Mouse (Mus musculus) lung, postnatal 25 days (tissue): Measurements from ENCODE around the gene Slc24a3.
A peak's percentile ranks its signal among the peaks of the same experiment; 100 is the strongest.

Source experiments
- DNase-seq: peaks from one replicate; pipeline ENCODE4 v3.0.0; 2022; ENCODE audit warnings: low spot score

Slc24a3 gene

GRCm38 (mm10) chr2:145213587-145213986 is 46.0 kb downstream of the Slc24a3 start:
- no peak for DNase-seq

DNA sequence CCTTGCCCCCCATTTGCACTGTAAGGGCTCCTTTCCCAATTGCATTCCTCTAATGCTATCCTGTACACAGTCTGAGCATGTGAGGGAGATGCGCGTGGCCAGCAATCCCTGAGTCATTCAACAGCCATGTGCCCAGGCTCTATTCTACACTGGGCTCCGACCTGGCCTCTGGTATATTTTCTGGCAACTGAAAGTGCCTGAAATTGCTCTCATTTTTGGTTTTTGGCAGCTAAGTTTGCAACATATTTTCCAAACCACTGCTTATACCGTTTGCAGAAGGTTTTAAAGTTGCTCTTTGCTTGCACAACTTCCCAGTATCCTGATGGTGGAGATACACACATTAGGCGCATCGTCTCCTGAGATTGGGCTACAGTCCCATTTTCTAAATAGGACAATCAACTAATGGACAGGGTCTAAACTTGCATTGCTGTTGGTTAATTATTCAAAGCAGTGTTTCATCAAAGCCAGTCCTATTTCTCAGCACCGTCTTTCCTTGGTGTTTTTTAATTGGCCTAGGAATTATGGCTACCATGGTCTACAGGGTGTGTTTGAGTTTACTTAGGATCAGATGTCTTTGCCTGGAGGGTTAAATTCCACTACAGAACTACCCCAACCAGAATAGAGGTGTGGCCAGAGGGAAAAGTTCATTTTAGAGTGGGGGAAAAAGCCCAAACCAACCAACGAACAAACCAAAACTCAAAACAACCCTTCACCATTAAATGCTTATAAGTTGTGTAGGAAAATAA is 46.7 kb downstream of the Slc24a3 start:
- DNase-seq: no peak

GRCm38 (mm10) chr2:145216580-145216979 is 49.0 kb downstream of the Slc24a3 start:
- DNase-seq: no peak

DNA sequence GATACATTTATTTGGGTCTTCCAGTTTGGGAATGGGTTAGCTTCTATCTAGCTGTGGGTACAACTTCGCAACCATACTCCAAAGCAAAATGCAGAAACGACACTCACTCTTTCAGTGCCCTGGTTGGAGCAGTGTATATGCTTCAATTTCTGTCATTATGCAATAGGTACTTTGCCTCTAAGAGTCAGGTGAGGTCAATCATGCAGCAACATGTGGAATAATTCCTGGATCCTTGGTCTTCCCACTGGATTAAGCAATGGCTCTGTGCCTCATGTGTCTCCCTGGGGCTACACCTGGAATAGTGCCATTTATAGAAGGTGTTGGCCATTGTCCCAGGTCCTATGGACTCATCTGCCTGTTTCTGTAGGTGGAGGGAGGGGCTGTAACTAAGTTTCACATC is 49.9 kb downstream of the Slc24a3 start:
- DNase-seq: no peak

DNA sequence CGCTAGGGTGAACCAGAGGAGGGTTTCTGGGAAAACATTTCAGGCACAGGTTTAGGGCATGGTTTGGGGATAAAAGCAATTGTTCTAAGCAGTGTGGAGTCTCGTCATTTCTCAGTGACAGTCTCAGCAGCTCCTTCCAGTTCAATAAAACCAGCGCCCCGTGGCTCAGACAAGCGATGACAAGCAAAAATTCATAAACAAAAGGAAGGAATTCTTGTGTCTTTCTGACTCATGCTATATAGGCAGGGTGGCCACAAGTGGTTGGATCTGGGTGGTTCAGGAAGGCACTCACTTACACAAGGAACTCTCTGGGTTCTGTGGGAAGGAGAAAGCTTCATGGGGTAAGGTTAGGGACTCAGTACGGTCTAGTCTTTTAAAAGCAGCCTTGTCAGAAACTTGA is 51.7 kb downstream of the Slc24a3 start:
- DNase-seq: no peak

GRCm38 (mm10) chr2:145223646-145224045 is 56.1 kb downstream of the Slc24a3 start:
- DNase-seq: no peak

- no peak for DNase-seq
Observed at GRCm38 (mm10) chr2:145225640-145226039, 58.1 kb downstream of the Slc24a3 start.

DNA sequence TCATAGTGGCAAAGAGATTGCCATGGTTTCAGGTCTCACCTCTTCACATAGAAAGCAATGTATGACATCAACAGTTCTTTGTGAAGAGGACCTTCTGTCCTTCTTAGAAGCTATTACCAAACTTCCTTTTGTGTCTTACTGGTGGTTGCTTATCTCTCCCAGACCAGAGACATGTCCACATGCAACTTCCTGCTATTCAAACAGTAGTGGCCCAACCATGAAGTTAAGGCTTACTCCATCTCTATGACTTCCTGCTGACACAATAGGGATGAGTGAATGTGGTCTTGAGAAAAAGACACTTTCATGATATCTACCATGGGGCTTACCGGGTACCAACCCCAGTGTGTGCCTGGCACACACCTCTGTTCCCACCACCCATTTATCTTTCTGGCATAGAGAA is 58.5 kb downstream of the Slc24a3 start:
- peak; percentile 26 for DNase-seq

GRCm38 (mm10) chr2:145227351-145227750 is 59.8 kb downstream of the Slc24a3 start:
- no peak for DNase-seq

DNA sequence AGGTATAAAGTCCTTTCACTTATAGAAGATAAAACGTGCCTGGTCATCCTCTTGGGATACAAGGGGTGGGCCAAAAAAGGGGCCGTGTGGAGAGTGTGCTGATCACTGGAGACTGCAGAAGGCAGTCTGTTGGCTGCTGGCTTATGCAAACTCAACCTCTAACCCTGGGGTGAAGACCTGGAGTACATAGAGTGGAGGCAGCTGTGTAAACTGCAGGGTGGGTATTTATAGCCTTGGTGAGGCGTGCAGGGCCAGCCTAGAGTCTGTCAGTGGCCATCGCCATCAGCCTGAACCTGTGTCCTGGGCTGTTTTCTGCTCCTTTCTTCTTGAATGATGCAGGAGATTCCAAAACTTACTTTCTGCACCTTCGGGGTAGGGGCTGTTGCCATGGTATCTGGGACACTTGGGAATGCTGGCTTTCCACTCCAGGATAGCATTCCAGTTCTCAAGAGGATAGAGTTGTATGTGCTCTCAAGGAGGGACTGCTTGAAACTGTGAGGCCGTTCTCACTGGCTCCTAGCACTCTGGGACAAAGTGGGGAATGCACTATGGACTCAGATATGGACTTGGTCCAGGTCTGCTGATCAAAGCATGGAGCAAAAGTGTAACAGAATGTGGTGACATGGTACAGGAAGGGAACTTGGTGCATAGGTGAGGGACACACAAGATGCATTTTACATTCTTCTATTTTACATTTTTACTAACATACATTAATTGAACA is 65.4 kb downstream of the Slc24a3 start:
- peak; percentile 62 for DNase-seq

DNA sequence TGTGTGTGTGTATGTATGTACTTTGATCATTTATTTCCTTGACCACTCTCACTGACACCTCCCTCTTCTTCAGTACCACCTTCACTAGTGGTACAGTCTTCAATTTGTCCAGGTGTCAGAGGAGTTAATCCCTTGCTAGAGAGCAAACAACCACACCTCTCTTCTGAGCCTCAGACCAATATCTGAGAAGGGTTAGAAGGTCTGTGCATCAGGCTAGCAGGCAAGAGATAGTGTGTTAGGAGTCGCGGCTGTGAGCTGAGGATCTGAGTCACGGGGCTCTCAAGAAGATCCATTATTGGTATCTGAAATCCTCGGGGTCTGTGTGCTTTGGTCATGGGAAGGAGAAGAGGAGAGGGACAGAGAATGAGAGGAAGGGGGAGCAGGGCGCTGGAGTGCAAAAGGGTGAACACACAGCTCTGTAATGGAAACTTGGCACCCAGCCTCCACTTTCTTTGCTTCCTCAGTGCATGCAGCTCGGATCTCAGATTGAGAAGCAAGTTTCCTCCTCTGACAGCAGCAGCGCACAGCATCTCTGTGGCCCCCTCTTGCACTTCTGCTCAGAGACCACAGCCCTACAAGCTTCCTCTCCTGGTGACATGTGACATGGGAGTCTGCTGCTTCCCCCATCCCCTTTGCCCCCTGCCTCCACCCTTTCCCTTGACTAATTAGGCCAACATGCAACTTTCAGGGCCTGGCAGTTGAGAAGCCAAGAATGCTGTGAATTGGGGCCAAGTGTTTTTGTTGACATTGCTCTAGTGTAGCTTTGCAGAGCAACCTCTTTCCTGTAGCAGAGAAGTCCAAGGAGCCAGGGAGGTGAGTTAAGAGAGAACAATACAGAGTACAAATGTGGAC is 66.2 kb downstream of the Slc24a3 start:
- peak; percentile 76 for DNase-seq

GRCm38 (mm10) chr2:145246384-145246783 is 78.8 kb downstream of the Slc24a3 start:
- no peak for DNase-seq

GRCm38 (mm10) chr2:145248185-145248584 is 80.6 kb downstream of the Slc24a3 start:
- DNase-seq: no peak

GRCm38 (mm10) chr2:145257332-145257731 is 89.8 kb downstream of the Slc24a3 start:
- DNase-seq: peak; percentile 60

GRCm38 (mm10) chr2:145257855-145258254 is 90.3 kb downstream of the Slc24a3 start:
- DNase-seq: peak; percentile 36

GRCm38 (mm10) chr2:145260574-145260973 is 93.0 kb downstream of the Slc24a3 start:
- no peak for DNase-seq

DNA sequence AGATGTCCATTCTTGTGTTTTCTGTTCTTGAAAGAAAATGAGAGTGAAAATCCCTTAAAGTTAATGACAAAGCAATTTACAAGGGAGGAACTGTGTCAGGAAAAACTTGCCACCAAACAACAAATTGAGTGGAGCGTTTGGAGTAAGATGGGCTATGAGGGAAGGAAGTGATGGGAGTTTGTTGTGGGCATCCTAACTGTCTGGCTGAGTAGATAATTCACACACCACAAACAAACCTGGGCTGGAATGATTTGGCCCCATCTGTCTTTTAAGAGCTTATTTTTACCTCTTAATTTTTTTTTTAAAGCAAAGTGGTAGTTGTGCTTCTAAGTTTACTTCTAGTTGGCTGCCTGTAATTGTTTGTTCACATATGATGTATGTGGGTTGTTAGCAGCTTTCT is 94.6 kb downstream of the Slc24a3 start:
- DNase-seq: no peak

DNA sequence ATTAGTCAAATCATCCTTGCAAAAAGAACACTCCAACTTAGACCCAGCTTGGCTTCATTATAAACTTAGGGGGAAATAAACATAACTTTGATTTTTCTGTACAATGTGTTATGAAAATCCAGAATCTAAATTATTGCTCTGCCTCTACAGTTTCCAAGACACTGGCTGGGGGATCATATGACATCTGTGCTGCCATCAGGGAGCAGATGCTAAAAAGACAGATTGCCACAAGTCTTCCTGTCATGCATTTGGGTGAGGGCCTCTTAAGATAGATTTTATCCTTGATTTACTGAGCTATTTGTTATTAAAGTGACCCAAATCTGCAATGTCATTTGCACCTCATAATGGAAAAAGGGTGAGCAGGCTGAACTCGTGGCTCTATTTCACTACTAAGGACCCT is 99.2 kb downstream of the Slc24a3 start:
- no peak for DNase-seq

DNA sequence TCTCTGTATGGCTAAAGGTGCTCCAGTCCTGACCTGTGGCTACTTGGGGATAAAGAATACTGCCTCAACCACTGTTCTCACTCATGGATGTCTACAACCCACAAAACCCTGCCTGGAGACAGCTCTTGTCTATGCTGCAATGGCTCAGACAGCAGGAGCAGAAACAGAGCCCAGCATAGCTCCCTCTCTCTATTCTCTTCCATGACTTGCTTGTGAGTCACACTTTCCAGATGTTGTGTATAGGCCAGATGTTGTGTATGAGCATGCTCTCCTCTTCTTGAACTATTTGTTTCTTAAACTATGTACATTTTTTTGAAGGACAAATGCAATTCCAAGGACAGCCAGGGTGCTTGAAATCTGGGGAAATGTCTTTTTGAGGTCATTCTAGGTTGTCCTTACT is 101.4 kb downstream of the Slc24a3 start:
- DNase-seq: no peak

- DNase-seq: no peak
Observed at GRCm38 (mm10) chr2:145269410-145269809, 101.9 kb downstream of the Slc24a3 start.

DNA sequence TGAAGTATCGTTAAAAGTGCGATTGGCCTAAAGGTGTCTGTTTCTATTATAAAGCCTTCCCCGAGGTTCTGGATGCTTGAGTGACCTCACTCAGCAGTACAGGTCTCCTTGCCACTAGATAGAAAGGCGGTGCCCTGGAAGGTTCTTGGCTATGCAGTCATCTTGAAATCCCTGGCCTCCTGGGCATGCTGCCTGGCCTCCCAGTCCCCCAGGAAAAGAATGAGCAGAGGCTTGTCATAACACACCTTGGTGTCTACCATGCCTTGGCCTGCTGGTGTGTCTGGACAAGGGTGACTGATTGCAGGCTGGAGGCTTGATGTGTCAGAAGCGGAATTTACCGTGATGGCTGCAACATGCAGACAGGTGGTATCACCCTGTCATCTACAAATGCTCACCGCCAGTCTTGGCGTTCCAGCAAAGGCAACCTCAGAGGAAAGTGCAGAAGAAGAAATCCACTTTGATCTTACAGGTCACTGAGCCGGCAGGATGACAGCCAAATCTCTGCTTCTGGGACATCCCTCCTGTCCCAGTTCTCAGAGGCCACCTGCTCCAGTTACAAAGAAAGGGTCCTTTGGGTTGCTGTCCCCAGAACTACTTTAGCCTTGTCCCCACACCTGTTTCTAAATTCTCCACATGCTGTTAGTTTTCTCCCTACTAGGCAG is 106.6 kb downstream of the Slc24a3 start:
- DNase-seq: no peak

DNA sequence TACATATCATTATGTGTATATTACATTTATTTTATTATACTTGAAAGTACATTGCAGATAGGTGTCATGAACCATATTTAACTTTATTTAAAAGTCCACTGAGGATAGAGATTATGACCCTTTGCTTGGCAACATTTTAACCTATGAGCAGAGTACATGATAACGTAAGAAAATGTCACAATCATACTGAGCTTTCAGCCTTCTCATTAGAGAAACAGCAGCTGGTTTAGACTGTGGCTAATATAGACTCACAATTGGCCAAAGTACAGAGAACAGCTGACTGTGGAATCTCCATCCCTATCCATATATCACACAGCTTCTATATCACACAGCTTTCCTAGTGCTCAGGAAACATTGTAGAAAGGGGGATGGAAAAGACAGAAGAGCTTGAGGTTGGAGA is 111.8 kb downstream of the Slc24a3 start:
- DNase-seq: no peak
